Comparison of ENCODE assay signal across 7 mouse cellular contexts in the genomic region with DNA sequence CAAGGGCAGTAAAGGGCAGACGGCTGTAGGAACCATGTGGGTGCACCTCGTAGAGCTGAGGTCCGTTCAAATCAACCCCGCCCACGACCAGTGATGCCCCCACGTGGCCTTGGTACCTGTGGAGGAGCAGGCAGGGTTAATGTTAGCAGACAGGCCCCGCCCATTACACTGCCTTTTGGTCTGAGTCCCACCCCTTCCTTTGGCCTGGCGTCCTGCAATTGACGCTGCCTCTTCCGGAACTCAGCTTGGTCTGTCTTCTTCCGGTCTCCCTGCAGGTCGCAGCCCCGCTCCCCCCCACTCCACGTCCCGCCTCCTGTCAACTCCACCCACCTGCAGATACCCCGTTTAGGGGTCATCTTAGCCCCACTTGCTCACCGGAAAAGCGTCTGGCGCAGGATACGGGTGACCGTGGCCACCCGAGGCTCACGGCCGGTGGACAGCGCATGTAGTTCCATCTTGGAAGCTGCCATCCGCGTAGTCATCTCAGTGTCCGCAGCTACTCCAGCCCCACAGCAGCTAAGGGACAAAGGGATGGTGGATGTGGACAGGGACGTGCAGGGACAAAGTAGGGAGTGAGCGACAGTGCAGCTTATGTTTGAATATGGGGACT. TPM values are rescaled to one million over a fixed set of nuclear protein-coding genes. Genes with fewer than 3 reads are reported as not detected.
A peak's percentile ranks its signal among the peaks of the same experiment; 100 is the strongest.
DNase-seq lines count a peak whose midpoint lies in the region; ATAC-seq and TF ChIP-seq lines count a peak whose summit lies in the region.

No protein-coding gene starts in this region.

- peak; percentile 76 for ATAC-seq in intestine, postnatal 0 days
- ATAC-seq in midbrain, embryonic 12.5 days (ENCODE audit: low FRiP score, low read depth), result peak; percentile 93

- H3K9me3 ChIP-seq in intestine, postnatal 0 days (ENCODE audit: control insufficient read depth), result no peaks in the 10 kb centered on the region
- no peaks in the 10 kb centered on the region for H3K9me3 ChIP-seq in midbrain, embryonic 12.5 days

- H3K27me3 ChIP-seq in intestine, postnatal 0 days (replicated peaks; ENCODE audit: control insufficient read depth, insufficient read depth, low read length), result no peaks in the 10 kb centered on the region
- no peaks in the 10 kb centered on the region for H3K27me3 ChIP-seq in midbrain, embryonic 12.5 days
- H3K27me3 ChIP-seq in small intestine, adult 2 months (ENCODE audit: control insufficient read depth, insufficient read depth, low read length), result no peaks in the 10 kb centered on the region

- TF ChIP-seq CTCF in intestine, postnatal 0 days (IDR thresholded peaks at IDR 0.05; ENCODE audit: low read depth), result peak; percentile 27; the same call in 1 of the 2 replicates
- TF ChIP-seq CTCF in small intestine, adult 2 months (IDR thresholded peaks at IDR 0.05; ENCODE audit: extremely low read depth, insufficient read length, insufficient replicate concordance, low read depth, low read length), result no peak

- intact Hi-C loops in left cerebral cortex, postnatal 4 days (cut with DNase I), result no loop called here

- peak overlapping the region; percentile 85 for H3K27ac ChIP-seq in intestine, postnatal 0 days (ENCODE audit: low read depth, low read length)
- H3K27ac ChIP-seq in midbrain, embryonic 12.5 days (replicated peaks), result peak overlapping the region; percentile 78
- peak overlapping the region; percentile 92 for H3K27ac ChIP-seq in small intestine, adult 2 months (ENCODE audit: insufficient read depth, low read depth, low read length)

- TF ChIP-seq POLR2A in small intestine, adult 2 months (IDR thresholded peaks at IDR 0.05; ENCODE audit: low read depth, low read length), result peak; percentile 72

- DNase-seq in adrenal gland, adult 8-10 months, result peak; percentile 93
- DNase-seq in embryo, embryonic 9.5 days (ENCODE audit: extremely low spot score), result peak; percentile 89
- DNase-seq in gastrocnemius, postnatal 4 days (ENCODE audit: low spot score in 2 of 2), result peak; percentile 70 to 86
- peak; percentile 92 for DNase-seq in left cerebral cortex, postnatal 4 days

- H3K9ac ChIP-seq in intestine, postnatal 0 days (ENCODE audit: low read depth, low read length), result peak overlapping the region; percentile 74
- peak overlapping the region; percentile 77 for H3K9ac ChIP-seq in midbrain, embryonic 12.5 days (replicated peaks)

- H3K4me3 ChIP-seq in intestine, postnatal 0 days (ENCODE audit: low read depth, low read length), result peak overlapping the region; percentile 93
- peak overlapping the region; percentile 59 for H3K4me3 ChIP-seq in midbrain, embryonic 12.5 days
- H3K4me3 ChIP-seq in small intestine, adult 2 months (ENCODE audit: low read depth, low read length), result peak overlapping the region; percentile 95

- no peaks in the 10 kb centered on the region for H3K4me1 ChIP-seq in intestine, postnatal 0 days (replicated peaks; ENCODE audit: control insufficient read depth, insufficient read depth, low read length)
- peaks cover 16% of the 10 kb centered on the region for H3K4me1 ChIP-seq in midbrain, embryonic 12.5 days
- peaks cover 11% of the 10 kb centered on the region for H3K4me1 ChIP-seq in small intestine, adult 2 months (ENCODE audit: control insufficient read depth, insufficient read depth, insufficient read length, low read length)

- H3K36me3 ChIP-seq in intestine, postnatal 0 days (ENCODE audit: control insufficient read depth, insufficient read depth), result peaks cover 30% of the 10 kb centered on the region; the same call in 1 of the 2 replicates
- no peaks in the 10 kb centered on the region; the same call in 1 of the 2 replicates for H3K36me3 ChIP-seq in midbrain, embryonic 12.5 days
- H3K36me3 ChIP-seq in small intestine, adult 2 months (ENCODE audit: control insufficient read depth, insufficient read depth, low read length), result peaks cover 25% of the 10 kb centered on the region

- under 1% methylated on average over 30 of the region's 30 CpGs for WGBS in intestine, postnatal 0 days
- 0% methylated on average over 30 of the region's 30 CpGs for WGBS in midbrain, embryonic 12.5 days
- WGBS in small intestine, adult 2 months, result under 1% methylated on average over 30 of the region's 30 CpGs

- peak overlapping the region; percentile 92 for H3K4me2 ChIP-seq in intestine, postnatal 0 days (replicated peaks; ENCODE audit: low read depth)
- H3K4me2 ChIP-seq in midbrain, embryonic 12.5 days (replicated peaks), result peak overlapping the region; percentile 87

RNA-seq across cellular contexts. Expression of a gene that starts 1.3 kb away (rescaled TPM):
- 100 to 1,000 TPM in 1 of 4 experiments, 10 to 100 TPM in 3; 66.8 to 110 (median 68.4) TPM for total RNA-seq in adrenal gland, adult 8-10 months (2022)
- 10 to 100 TPM; 26.8 to 29.8 TPM for total RNA-seq in gastrocnemius, postnatal 4 days (2021)
- polyA plus RNA-seq in intestine, postnatal 0 days (2015; fragmentation: Nextera tagmentation; extraction: Ambion mirVana), result 186 and 204 TPM in 2 replicates
- total RNA-seq in left cerebral cortex, postnatal 4 days (2021), result 10 to 100 TPM; 50.6 to 70.2 TPM
- 21.4 and 25.8 TPM in 2 replicates for polyA plus RNA-seq in midbrain, embryonic 12.5 days (2016; fragmentation: Nextera tagmentation; extraction: Ambion mirVana)
- 503 and 1,032 TPM in 2 replicates for polyA plus RNA-seq in small intestine, adult 2 months (2012; rRNA removed)

RNA-seq across cellular contexts. Expression of a gene that starts 3.3 kb away (rescaled TPM):
- total RNA-seq in adrenal gland, adult 8-10 months (2022), result 1 to 10 TPM in 1 of 4 experiments, under 1 TPM in 2, not detected in 1; 0.78 to 1.8 (median 0.86) TPM
- under 1 TPM in 1 of 2 experiments, not detected in 1; 0.44 TPM for total RNA-seq in gastrocnemius, postnatal 4 days (2021)
- polyA plus RNA-seq in intestine, postnatal 0 days (2015; fragmentation: Nextera tagmentation; extraction: Ambion mirVana), result 0.63 and 1.4 TPM in 2 replicates
- total RNA-seq in left cerebral cortex, postnatal 4 days (2021), result 1 to 10 TPM; 2.1 to 2.2 TPM
- polyA plus RNA-seq in midbrain, embryonic 12.5 days (2016; fragmentation: Nextera tagmentation; extraction: Ambion mirVana), result 2.3 and 3.4 TPM in 2 replicates
- polyA plus RNA-seq in small intestine, adult 2 months (2012; rRNA removed), result 32.5 and 17,898 TPM in 2 replicates

RNA-seq across cellular contexts. Expression of a gene that starts 6.2 kb away (rescaled TPM):
- 1 to 10 TPM; 1.1 to 3.1 (median 2.2) TPM for total RNA-seq in adrenal gland, adult 8-10 months (2022)
- 1 to 10 TPM; 1.5 to 1.7 TPM for total RNA-seq in gastrocnemius, postnatal 4 days (2021)
- polyA plus RNA-seq in intestine, postnatal 0 days (2015; fragmentation: Nextera tagmentation; extraction: Ambion mirVana), result 0.20 and 0.37 TPM in 2 replicates
- total RNA-seq in left cerebral cortex, postnatal 4 days (2021), result 1 to 10 TPM; 6.4 to 8.3 TPM
- polyA plus RNA-seq in midbrain, embryonic 12.5 days (2016; fragmentation: Nextera tagmentation; extraction: Ambion mirVana), result 0.45 and 0.99 TPM in 2 replicates
- 0.72 and 2.6 TPM in 2 replicates for polyA plus RNA-seq in small intestine, adult 2 months (2012; rRNA removed)

RNA-seq across cellular contexts. Expression of a gene that starts 28.9 kb away (rescaled TPM):
- total RNA-seq in adrenal gland, adult 8-10 months (2022), result 10 to 100 TPM; 46.2 to 86.2 (median 68.3) TPM
- 10 to 100 TPM; 30.7 to 40.6 TPM for total RNA-seq in gastrocnemius, postnatal 4 days (2021)
- 6.8 and 8.0 TPM in 2 replicates for polyA plus RNA-seq in intestine, postnatal 0 days (2015; fragmentation: Nextera tagmentation; extraction: Ambion mirVana)
- total RNA-seq in left cerebral cortex, postnatal 4 days (2021), result 10 to 100 TPM; 19.0 to 21.5 TPM
- polyA plus RNA-seq in midbrain, embryonic 12.5 days (2016; fragmentation: Nextera tagmentation; extraction: Ambion mirVana), result 11.4 and 12.7 TPM in 2 replicates
- polyA plus RNA-seq in small intestine, adult 2 months (2012; rRNA removed), result 6.8 and 8.9 TPM in 2 replicates

RNA-seq across cellular contexts. Expression of a gene that starts 36.7 kb away (rescaled TPM):
- total RNA-seq in adrenal gland, adult 8-10 months (2022), result 10 to 100 TPM; 34.1 to 36.1 (median 34.9) TPM
- 10 to 100 TPM; 24.7 to 25.0 TPM for total RNA-seq in gastrocnemius, postnatal 4 days (2021)
- 11.0 and 12.5 TPM in 2 replicates for polyA plus RNA-seq in intestine, postnatal 0 days (2015; fragmentation: Nextera tagmentation; extraction: Ambion mirVana)
- total RNA-seq in left cerebral cortex, postnatal 4 days (2021), result 10 to 100 TPM in 1 of 2 experiments, 1 to 10 TPM in 1; 8.6 to 10.1 TPM
- 23.0 and 23.2 TPM in 2 replicates for polyA plus RNA-seq in midbrain, embryonic 12.5 days (2016; fragmentation: Nextera tagmentation; extraction: Ambion mirVana)
- 10.2 and 20.2 TPM in 2 replicates for polyA plus RNA-seq in small intestine, adult 2 months (2012; rRNA removed)

Comparison
In these comparisons a context has a peak if more than half of its experiments do, and no peak if none do; other contexts are left out.
1. Peak in every context shown above with its lines: DNase-seq, ATAC-seq, H3K4me3 ChIP-seq and H3K27ac ChIP-seq.